Mouse (Mus musculus): ENCODE measurements around the gene Gm7361. TPM values are rescaled to one million over a fixed set of nuclear protein-coding genes. Genes with fewer than 3 reads are reported as not detected.

The Gm7361 gene
- total and polyA plus RNA-seq, 3 experiments = not detected

GRCm38 (mm10) chr5:26280361-26280760 is 22.9 kb downstream of the Gm7361 start:
- DNase-seq (ENCODE audit: low read depth, low spot score) = peak; percentile 65
- Histone ChIP-seq H3K4me1 (ENCODE audit: control insufficient read depth in 1 of 2, insufficient read depth in 2 of 2, low read length in 2 of 2) (peaks cover 2 to 7% of the 10 kb centered on the region in 2 experiments; a peak in 3 of 4 replicates), H3K9me3 (replicated peaks; ENCODE audit: insufficient read depth, low read length) (no peaks in the 10 kb centered on the region), H3K36me3 (ENCODE audit: control insufficient read depth in 1 of 2, insufficient read depth in 2 of 2, low read length in 2 of 2) (peaks cover 0 to 5% of the 10 kb centered on the region in 2 experiments; a peak in 2 of 4 replicates), H3K9ac (ENCODE audit: control insufficient read depth, low read depth, low read length, poor library complexity, severe bottlenecking) (no peak overlapping the region), H3K27ac (ENCODE audit: control insufficient read depth, low read depth, low read length) (no peak overlapping the region), H3K27me3 (ENCODE audit: control insufficient read depth in 1 of 2, insufficient read depth in 2 of 2, low read length in 2 of 2) (no peaks in the 10 kb centered on the region), H3K79me2 (ENCODE audit: control insufficient read depth, insufficient read depth, low read length, poor library complexity) (no peaks in the 10 kb centered on the region), H3K4me3 (ENCODE audit: control insufficient read depth in 1 of 2, insufficient read depth in 1 of 2, low read depth in 2 of 2, low read length in 2 of 2) (no peak overlapping the region)
- TF ChIP-seq EP300 (IDR thresholded peaks at IDR 0.05; ENCODE audit: low read depth in 1 of 2, low read length in 2 of 2) (peak; percentile 64 to 74), ETS1 (IDR thresholded peaks at IDR 0.05; ENCODE audit: low read depth, low read length) (0 out of 2 replicates have a peak, but pooled peaks have one; percentile 30), TCF12 (IDR thresholded peaks at IDR 0.05; ENCODE audit: low read depth, low read length) (peak; percentile 88), ZC3H11A (IDR thresholded peaks at IDR 0.05; ENCODE audit: low read depth, low read length) (no peak), TAL1 (IDR thresholded peaks at IDR 0.05; ENCODE audit: low read length) (peak; percentile 22; the same call in 1 of the 2 replicates), GABPA (IDR thresholded peaks at IDR 0.05; ENCODE audit: low read depth, low read length) (no peak), MAFK (IDR thresholded peaks at IDR 0.05; ENCODE audit: borderline replicate concordance, low read depth, low read length) (no peak), SMC3 (IDR thresholded peaks at IDR 0.05; ENCODE audit: low read depth, low read length) (no peak), GATA1 (IDR thresholded peaks at IDR 0.05; ENCODE audit: low read depth, low read length) (peak; percentile 42; the same call in 1 of the 2 replicates), NRF1 (IDR thresholded peaks at IDR 0.05; ENCODE audit: insufficient read depth, low read depth, low read length, poor library complexity, severe bottlenecking) (no peak), USF2 (IDR thresholded peaks at IDR 0.05; ENCODE audit: borderline replicate concordance in 1 of 2, insufficient read depth in 1 of 2, low read depth in 1 of 2, low read length in 2 of 2) (no peak), MAX (IDR thresholded peaks at IDR 0.05; ENCODE audit: low read length) (no peak), RCOR1 (IDR thresholded peaks at IDR 0.05; ENCODE audit: low read depth, low read length) (peak; percentile 50; the same call in 1 of the 2 replicates), MEF2A (IDR thresholded peaks at IDR 0.05; ENCODE audit: extremely low read depth, insufficient replicate concordance, low read depth, low read length, poor library complexity, severe bottlenecking) (no peak)

GRCm38 (mm10) chr5:26281717-26282116 is 24.2 kb downstream of the Gm7361 start:
- Histone ChIP-seq H3K36me3 (ENCODE audit: control insufficient read depth in 1 of 2, insufficient read depth in 2 of 2, low read length in 2 of 2) (peaks cover 0 to 5% of the 10 kb centered on the region in 2 experiments; a peak in 2 of 4 replicates), H3K4me1 (ENCODE audit: control insufficient read depth in 1 of 2, insufficient read depth in 2 of 2, low read length in 2 of 2) (peaks cover 2 to 7% of the 10 kb centered on the region in 2 experiments; a peak in 3 of 4 replicates), H3K27ac (ENCODE audit: control insufficient read depth, low read depth, low read length) (no peak overlapping the region), H3K9me3 (replicated peaks; ENCODE audit: insufficient read depth, low read length) (no peaks in the 10 kb centered on the region), H3K4me3 (ENCODE audit: control insufficient read depth in 1 of 2, insufficient read depth in 1 of 2, low read depth in 2 of 2, low read length in 2 of 2) (no peak overlapping the region), H3K79me2 (ENCODE audit: control insufficient read depth, insufficient read depth, low read length, poor library complexity) (no peaks in the 10 kb centered on the region), H3K9ac (ENCODE audit: control insufficient read depth, low read depth, low read length, poor library complexity, severe bottlenecking) (no peak overlapping the region), H3K27me3 (ENCODE audit: control insufficient read depth in 1 of 2, insufficient read depth in 2 of 2, low read length in 2 of 2) (no peaks in the 10 kb centered on the region)
- no peak for TF ChIP-seq BHLHE40 (IDR thresholded peaks at IDR 0.05; ENCODE audit: borderline replicate concordance, low read depth, low read length)
- no peak for TF ChIP-seq ZMIZ1 (IDR thresholded peaks at IDR 0.05; ENCODE audit: low read depth, low read length)
- no peak for TF ChIP-seq CTCF (IDR thresholded peaks at IDR 0.05 in 2 of 3, conservative IDR thresholded peaks at IDR 0.05 in 1 of 3; ENCODE audit: control insufficient read depth in 1 of 3, insufficient read depth in 1 of 3, low read depth in 2 of 3, low read length in 3 of 3, poor library complexity in 1 of 3, severe bottlenecking in 1 of 3)
- no peak for TF ChIP-seq RCOR1 (IDR thresholded peaks at IDR 0.05; ENCODE audit: low read depth, low read length)
- no peak for TF ChIP-seq ZKSCAN1 (IDR thresholded peaks at IDR 0.05; ENCODE audit: low read depth, low read length)
- TF ChIP-seq USF1 (IDR thresholded peaks at IDR 0.05; ENCODE audit: low read depth, low read length) = no peak
- TF ChIP-seq ZNF384 (IDR thresholded peaks at IDR 0.05; ENCODE audit: low read depth, low read length) = no peak
- no peak for TF ChIP-seq RAD21 (IDR thresholded peaks at IDR 0.05; ENCODE audit: low read depth, low read length)
- no peak for TF ChIP-seq MAFK (IDR thresholded peaks at IDR 0.05; ENCODE audit: borderline replicate concordance, low read depth, low read length)
- no peak for TF ChIP-seq CHD1 (IDR thresholded peaks at IDR 0.05; ENCODE audit: low read depth, low read length)
- no peak for TF ChIP-seq SIN3A (IDR thresholded peaks at IDR 0.05; ENCODE audit: low read length)
- TF ChIP-seq GATA1 (IDR thresholded peaks at IDR 0.05; ENCODE audit: low read depth, low read length) = no peak
- TF ChIP-seq TBP (IDR thresholded peaks at IDR 0.05; ENCODE audit: low read depth, low read length) = no peak
- no peak for TF ChIP-seq MXI1 (IDR thresholded peaks at IDR 0.05; ENCODE audit: low read depth, low read length)
- no peak for TF ChIP-seq POLR2A (IDR thresholded peaks at IDR 0.05; ENCODE audit: control insufficient read depth in 1 of 2, insufficient read depth in 1 of 2, low read depth in 1 of 2, low read length in 2 of 2, poor library complexity in 1 of 2)
- TF ChIP-seq SMC3 (IDR thresholded peaks at IDR 0.05; ENCODE audit: low read depth, low read length) = no peak
- TF ChIP-seq ETS1 (IDR thresholded peaks at IDR 0.05; ENCODE audit: low read depth, low read length) = no peak
- no peak for TF ChIP-seq ZC3H11A (IDR thresholded peaks at IDR 0.05; ENCODE audit: low read depth, low read length)
- no peak for TF ChIP-seq NRF1 (IDR thresholded peaks at IDR 0.05; ENCODE audit: insufficient read depth, low read depth, low read length, poor library complexity, severe bottlenecking)
- no peak for DNase-seq (ENCODE audit: low read depth, low spot score)
